Mouse (Mus musculus): Measurements from ENCODE around the gene Baiap2.

GRCm38 (mm10) chr11:120011761-120012560 is 69.4 kb downstream of the Baiap2 start:
- TF ChIP-seq EP300 (IDR thresholded peaks at IDR 0.05; ENCODE audit: low read depth), result no peak
- peak; percentile 21; the same call in 1 of the 2 replicates for TF ChIP-seq CTCF (IDR thresholded peaks at IDR 0.05; ENCODE audit: low read depth)

Measured in liver, postnatal 0 days (tissue).